Mouse (Mus musculus) stomach, embryonic 16.5 days (tissue): ENCODE data around the gene Slc6a9. TPM values are rescaled to one million over a fixed set of nuclear protein-coding genes. Genes with fewer than 3 reads are reported as not detected.

Experiments used
- ATAC-seq: fragments of 200-750 bp; cut with Nextera tagmentation; 2 replicates; pipeline ENCODE4 v1.8.0; 2017; ENCODE audit warnings: moderate number of reproducible peaks, moderate TSS enrichment; ENCODE audit not compliant: insufficient read depth, low FRiP score
- H3K27ac ChIP-seq: fragments of 300-500 bp; sonication (generic); 2 replicates; pipeline ENCODE4 v1.5.1; 2014; ENCODE audit warnings: low read length
- H3K27me3 ChIP-seq: fragments of 300-500 bp; sonication (generic); 2 replicates; pipeline ENCODE4 v1.6.1; 2014; ENCODE audit warnings: low read length, control low read depth, mixed read lengths; ENCODE audit not compliant: control insufficient read depth, insufficient read depth
- H3K36me3 ChIP-seq: fragments of 300-500 bp; sonication (generic); 2 replicates; pipeline ENCODE4 v1.6.1; 2014; ENCODE audit warnings: low read length; ENCODE audit not compliant: control insufficient read depth, insufficient read depth
- H3K4me1 ChIP-seq: fragments of 300-500 bp; sonication (generic); 2 replicates; pipeline ENCODE4 v1.6.1; 2014; ENCODE audit warnings: low read length, control low read depth, mixed read lengths; ENCODE audit not compliant: control insufficient read depth, insufficient read depth
- H3K4me2 ChIP-seq: fragments of 300-500 bp; sonication (generic); 2 replicates; pipeline ENCODE4 v1.6.1; 2014; ENCODE audit warnings: low read depth, low read length, mixed read lengths
- H3K4me3 ChIP-seq: fragments of 300-500 bp; sonication (generic); replicated peaks from 2 replicates; pipeline ENCODE4 v1.5.1; 2014; ENCODE audit warnings: mild to moderate bottlenecking, low read length
- H3K9ac ChIP-seq: fragments of 300-500 bp; sonication (generic); 2 replicates; pipeline ENCODE4 v1.6.1; 2014; ENCODE audit warnings: low read length
- H3K9me3 ChIP-seq: fragments of 300-500 bp; sonication (generic); replicated peaks from 2 replicates; pipeline ENCODE4 v1.6.1; 2016; ENCODE audit warnings: low read length, control low read depth; ENCODE audit not compliant: control insufficient read depth
- WGBS: fragments of 180-500 bp; shearing (Covaris S2); extraction: QIAGEN DNeasy Blood & Tissue Kit; methylation state at CpG from one replicate; pipeline ENCODE4 v1.1.7; 2014; 5-methylcytosine and 5-hydroxymethylcytosine counted together
- polyA plus RNA-seq: library from polyadenylated mRNA; unstranded; fragments of >200 nt; fragmentation: Nextera tagmentation; extraction: Ambion mirVana; gene quantifications from 2 replicates; pipeline ENCODE4 v1.2.1, GENCODE M21; 2015

Gene Slc6a9
- polyA plus RNA-seq, 1 experiment from 2014 or later = 15.4 TPM

DNA sequence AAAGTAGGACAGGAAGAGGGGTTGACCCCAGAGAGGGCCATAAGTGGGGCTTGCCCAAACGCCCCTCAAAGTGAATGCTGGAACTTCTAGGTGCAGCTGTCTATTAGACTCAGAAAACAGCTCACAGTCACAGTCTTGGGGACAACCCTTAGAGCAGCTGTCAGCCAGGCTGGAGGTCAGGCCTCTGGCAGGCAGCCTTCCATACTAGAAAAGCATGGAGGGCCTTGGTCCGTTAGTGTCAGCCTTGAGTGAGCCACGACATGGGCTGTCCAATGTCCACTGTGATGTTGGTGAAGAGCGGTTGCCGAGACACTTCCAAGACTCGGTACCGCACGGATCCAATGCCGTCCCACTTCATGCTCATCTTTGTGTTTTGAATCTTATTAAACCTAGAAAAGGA, 39.3 kb downstream of the Slc6a9 start:
- H3K4me1 ChIP-seq = peaks cover 7% of the 10 kb centered on the region
- H3K4me3 ChIP-seq = no peak overlapping the region
- no peak for ATAC-seq
- H3K9me3 ChIP-seq = no peaks in the 10 kb centered on the region
- peaks cover 4% of the 10 kb centered on the region; the same call in 1 of the 2 replicates for H3K36me3 ChIP-seq
- no peak overlapping the region for H3K9ac ChIP-seq
- H3K4me2 ChIP-seq = no peak overlapping the region
- H3K27ac ChIP-seq = no peak overlapping the region
- H3K27me3 ChIP-seq = no peaks in the 10 kb centered on the region
- 91% methylated on average over 9 of the region's 9 CpGs for WGBS

DNA sequence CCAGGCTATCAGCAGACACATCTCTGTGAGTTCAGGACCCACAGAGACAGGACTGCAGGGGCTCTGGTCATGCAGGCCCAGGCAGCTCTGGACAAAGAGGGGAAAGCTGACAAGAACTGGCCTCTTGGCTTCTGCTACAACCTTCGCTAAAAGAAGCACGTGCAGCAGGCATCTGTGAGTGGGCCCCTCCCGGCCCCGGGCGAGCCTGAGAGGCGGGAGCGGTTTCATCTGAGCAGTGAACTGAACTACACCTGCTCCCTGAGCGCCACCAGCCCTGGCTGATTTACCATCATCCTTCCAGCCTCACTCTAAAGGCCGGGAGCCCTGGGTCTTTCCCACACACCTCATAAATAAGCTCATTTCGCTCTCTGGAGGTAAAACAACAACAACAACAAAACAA, 44.0 kb downstream of the Slc6a9 start:
- H3K9ac ChIP-seq = no peak overlapping the region
- no peak overlapping the region for H3K27ac ChIP-seq
- no peak overlapping the region for H3K4me3 ChIP-seq
- no peaks in the 10 kb centered on the region for H3K27me3 ChIP-seq
- H3K4me1 ChIP-seq = peaks cover 4% of the 10 kb centered on the region; the same call in 1 of the 2 replicates
- ATAC-seq = no peak
- no peaks in the 10 kb centered on the region for H3K9me3 ChIP-seq
- 58% methylated on average over 10 of the region's 10 CpGs for WGBS
- H3K36me3 ChIP-seq = peaks cover 4% of the 10 kb centered on the region; the same call in 1 of the 2 replicates
- no peak overlapping the region for H3K4me2 ChIP-seq

DNA sequence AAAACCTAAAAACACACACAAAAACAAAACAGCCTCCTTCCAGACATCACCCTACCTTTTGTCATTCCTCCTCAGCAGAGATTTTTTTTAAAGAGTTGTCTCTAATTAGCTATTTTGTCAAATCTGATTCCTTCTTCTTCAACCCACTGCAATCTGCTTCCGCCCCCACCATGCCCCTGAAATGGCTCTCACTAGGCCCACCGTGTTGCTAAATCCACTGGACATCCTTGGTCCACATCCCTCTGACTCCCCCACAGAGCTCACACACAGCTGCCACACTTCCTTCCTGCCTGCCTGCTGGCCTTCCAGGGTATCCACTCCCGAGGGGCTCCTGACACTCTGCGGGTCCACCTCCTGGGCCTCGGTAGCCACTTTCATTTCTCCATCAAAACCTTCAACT, 44.4 kb downstream of the Slc6a9 start:
- no peak for ATAC-seq
- no peak overlapping the region for H3K4me3 ChIP-seq
- no peak overlapping the region for H3K27ac ChIP-seq
- 77% methylated on average over 5 of the region's 5 CpGs for WGBS
- H3K9me3 ChIP-seq = no peaks in the 10 kb centered on the region
- H3K36me3 ChIP-seq = peaks cover 4% of the 10 kb centered on the region; the same call in 1 of the 2 replicates
- no peaks in the 10 kb centered on the region for H3K27me3 ChIP-seq
- no peak overlapping the region for H3K4me2 ChIP-seq
- no peak overlapping the region for H3K9ac ChIP-seq
- H3K4me1 ChIP-seq = peaks cover 7% of the 10 kb centered on the region

DNA sequence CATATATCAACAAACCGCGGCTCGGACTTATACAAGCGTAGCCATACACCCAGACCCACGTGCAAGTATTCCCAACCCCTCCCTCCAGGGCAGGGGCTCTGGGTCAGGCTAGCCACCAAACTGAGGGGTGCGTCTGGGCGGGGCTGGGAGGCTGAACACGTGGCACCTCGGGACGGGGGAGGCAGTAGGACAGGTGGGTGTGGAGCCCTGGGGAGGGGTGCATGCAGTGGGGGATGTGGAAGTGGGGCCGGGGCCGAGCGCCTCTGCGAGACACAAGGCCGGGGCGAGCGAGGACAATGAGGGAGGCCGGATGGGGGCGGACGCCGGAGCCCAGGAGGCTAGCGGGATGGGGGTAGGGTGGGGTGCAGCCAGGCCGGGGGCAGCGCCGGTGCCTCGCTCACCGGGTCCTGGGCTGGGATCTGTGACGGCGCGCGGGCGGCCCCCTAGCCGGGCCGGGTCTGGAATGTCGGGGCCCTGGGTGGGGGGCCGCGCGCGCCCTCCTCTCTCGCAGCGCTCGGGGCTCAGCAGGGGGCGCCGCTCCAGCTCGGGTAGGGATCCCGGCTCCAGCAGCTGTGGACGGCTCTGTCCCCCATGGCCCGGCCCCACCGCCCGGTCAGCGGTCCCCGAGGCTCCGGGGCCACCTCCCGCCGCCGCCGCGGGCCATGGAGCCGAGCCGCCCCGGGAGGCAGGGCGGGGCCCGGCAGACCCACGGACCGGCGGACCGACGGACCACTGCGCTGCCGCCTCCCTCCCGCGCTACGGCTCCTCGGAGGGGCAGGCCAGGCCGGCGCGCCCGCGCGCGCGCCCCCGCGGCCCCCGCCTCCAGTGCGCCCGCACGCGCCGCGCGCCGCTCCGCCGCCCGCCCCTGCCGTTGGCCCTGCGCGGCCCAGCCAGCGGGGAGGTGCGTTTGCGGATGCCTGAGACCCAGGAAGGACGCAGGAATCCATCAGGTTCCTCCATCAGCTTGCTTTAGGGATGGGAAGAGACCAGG, 48.7 kb downstream of the Slc6a9 start, which contains the start of gene B4galt2:
B4galt2 (minus strand) TSS at position 787 of the 991 bp plus-strand sequence.
- H3K27me3 ChIP-seq = no peaks in the 10 kb centered on the region
- H3K4me3 ChIP-seq = peak within 1 kb of the TSS; percentile 70
- no peaks in the 10 kb centered on the region for H3K9me3 ChIP-seq
- peaks cover 13% of the 10 kb centered on the region for H3K36me3 ChIP-seq
- ATAC-seq = peak; percentile 45
- peaks cover 26% of the 10 kb centered on the region for H3K4me1 ChIP-seq
- peak within 1 kb of the TSS; percentile 62 for H3K27ac ChIP-seq
- peak within 1 kb of the TSS; percentile 87 for H3K9ac ChIP-seq
- peak within 1 kb of the TSS; percentile 86 for H3K4me2 ChIP-seq
- WGBS = under 1% methylated on average over 91 of the region's 103 CpGs

DNA sequence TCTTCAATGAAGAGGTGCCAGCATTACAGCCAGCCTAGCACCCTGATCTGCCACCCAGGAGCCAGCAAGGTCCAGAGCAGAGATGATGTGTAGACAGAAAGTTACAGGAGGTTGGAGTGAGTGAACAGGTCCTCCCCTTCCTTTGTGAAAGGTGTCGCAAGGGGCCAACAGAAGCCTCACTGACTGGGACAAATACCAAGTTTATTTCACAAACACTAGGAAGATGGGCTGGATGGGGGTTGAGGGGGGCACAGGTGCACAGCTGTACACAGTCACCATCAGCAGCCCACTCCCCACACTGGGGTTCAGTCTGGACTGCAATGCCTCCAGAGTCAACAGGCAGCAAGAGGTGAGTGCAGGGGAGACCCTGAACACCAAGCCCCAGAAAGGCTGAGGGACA, 49.8 kb downstream of the Slc6a9 start:
- Histone ChIP-seq H3K9ac (peak overlapping the region; percentile 87; the same call in 1 of the 2 replicates), H3K4me3 (no peak overlapping the region), H3K4me1 (peaks cover 26% of the 10 kb centered on the region), H3K36me3 (peaks cover 13% of the 10 kb centered on the region), H3K27ac (0 out of 2 replicates have a peak overlapping the region, but pooled peaks have one; percentile 2), H3K4me2 (0 out of 2 replicates have a peak overlapping the region, but pooled peaks have one; percentile 86), H3K9me3 (no peaks in the 10 kb centered on the region), H3K27me3 (no peaks in the 10 kb centered on the region)
- ATAC-seq = no peak
- WGBS = 82% methylated on average over 1 of the region's 1 CpGs

DNA sequence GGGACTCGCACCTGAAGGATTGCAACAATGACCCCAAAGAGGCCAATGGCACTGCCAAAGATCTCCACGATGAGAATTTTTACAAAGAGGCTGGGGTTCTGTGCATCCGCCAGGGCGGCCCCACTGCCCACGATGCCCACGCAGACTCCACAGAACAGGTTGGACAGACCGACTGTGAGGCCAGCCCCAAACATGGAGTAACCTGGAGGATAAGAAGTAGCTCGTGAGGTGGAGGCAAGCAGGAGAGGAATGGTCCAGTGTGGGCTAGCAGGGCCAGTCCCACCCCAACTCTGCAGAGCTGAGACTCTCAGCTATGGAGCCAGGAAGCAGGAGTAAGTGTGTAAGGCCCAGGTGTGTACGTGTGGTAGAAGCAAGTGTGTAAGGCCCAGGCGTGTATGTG, 50.8 kb downstream of the Slc6a9 start:
- H3K27me3 ChIP-seq = no peaks in the 10 kb centered on the region
- no peak for ATAC-seq
- H3K4me3 ChIP-seq = no peak overlapping the region
- H3K4me2 ChIP-seq = no peak overlapping the region
- H3K9me3 ChIP-seq = no peaks in the 10 kb centered on the region
- no peak overlapping the region for H3K9ac ChIP-seq
- H3K4me1 ChIP-seq = peaks cover 26% of the 10 kb centered on the region
- no peak overlapping the region for H3K27ac ChIP-seq
- WGBS = 93% methylated on average over 10 of the region's 10 CpGs
- peaks cover 13% of the 10 kb centered on the region for H3K36me3 ChIP-seq

DNA sequence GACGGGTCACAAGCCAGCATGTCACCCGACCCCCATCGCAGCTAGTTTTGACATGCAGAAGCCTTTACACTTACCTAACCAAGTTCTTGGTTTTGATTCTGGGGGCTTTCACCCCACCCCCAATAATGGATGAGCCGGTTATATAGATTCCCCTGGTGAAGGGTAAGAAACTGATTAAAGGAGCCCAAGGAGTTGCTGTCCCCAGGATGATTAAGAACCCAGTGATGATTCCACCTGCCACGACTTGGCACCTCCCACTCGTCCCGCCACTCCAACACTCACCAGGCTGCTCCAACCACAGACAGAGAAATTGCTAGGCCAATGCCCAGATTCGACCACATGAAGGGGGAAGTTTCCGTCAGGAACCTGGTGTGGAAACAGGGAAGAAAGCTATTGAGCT, 51.7 kb downstream of the Slc6a9 start:
- H3K4me1 ChIP-seq = peaks cover 29% of the 10 kb centered on the region
- peak overlapping the region; percentile 99; the same call in 1 of the 2 replicates for H3K4me3 ChIP-seq
- peaks cover 13% of the 10 kb centered on the region for H3K36me3 ChIP-seq
- H3K27me3 ChIP-seq = no peaks in the 10 kb centered on the region
- ATAC-seq = no peak
- H3K4me2 ChIP-seq = peak overlapping the region; percentile 74
- no peak overlapping the region for H3K27ac ChIP-seq
- no peaks in the 10 kb centered on the region for H3K9me3 ChIP-seq
- no peak overlapping the region for H3K9ac ChIP-seq
- 75% methylated on average over 9 of the region's 9 CpGs for WGBS

DNA sequence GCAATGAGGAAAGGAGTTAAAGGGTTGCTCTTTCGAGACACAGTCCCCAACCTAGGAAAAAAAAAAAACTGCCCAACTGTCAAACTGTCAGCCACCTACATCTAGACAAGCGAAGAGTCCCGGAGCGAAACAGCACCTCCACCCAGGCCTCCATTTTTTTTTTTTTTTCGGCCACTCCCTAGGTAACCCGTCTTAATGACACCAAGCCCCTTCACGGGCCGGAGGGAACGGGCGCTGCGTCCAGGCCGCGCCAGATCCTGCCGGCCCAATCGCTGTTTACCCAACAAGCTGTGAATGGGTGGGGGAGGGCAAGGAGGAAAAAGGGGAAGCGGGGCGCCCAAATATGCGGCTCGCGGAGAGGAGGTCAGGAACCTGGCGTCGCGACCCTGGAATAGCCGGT, 52.3 kb downstream of the Slc6a9 start:
- Histone ChIP-seq H3K9me3 (no peaks in the 10 kb centered on the region), H3K4me1 (peaks cover 33% of the 10 kb centered on the region), H3K36me3 (peaks cover 13% of the 10 kb centered on the region), H3K9ac (peak overlapping the region; percentile 93), H3K27ac (peak overlapping the region; percentile 72), H3K4me2 (peak overlapping the region; percentile 74), H3K4me3 (peak overlapping the region; percentile 99), H3K27me3 (no peaks in the 10 kb centered on the region)
- WGBS = 2% methylated on average over 24 of the region's 24 CpGs
- peak; percentile 3; the same call in 1 of the 2 replicates for ATAC-seq

DNA sequence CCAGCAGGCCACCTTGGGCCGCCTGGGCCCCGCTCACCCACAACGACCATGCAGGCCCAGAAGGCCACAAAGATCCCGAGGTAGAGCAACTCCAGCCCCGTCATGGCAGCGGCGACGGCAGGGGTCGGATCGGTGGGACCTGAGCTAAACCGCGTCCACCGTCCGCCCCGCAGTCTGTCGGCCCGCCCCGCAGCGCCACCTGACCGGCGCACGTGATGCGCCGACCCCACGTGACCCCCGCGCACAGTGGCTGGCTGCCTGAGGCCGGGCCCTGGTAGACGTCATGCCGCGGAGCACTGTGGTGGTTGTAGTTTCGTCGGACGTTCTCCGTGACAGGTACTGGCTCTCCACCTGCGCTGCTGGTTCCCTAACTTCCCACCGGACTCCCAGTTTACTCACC, 52.8 kb downstream of the Slc6a9 start, which contains the start of gene Atp6v0b:
Atp6v0b (minus strand) TSS at position 201 of the 400 bp plus-strand sequence.
- Histone ChIP-seq H3K9me3 (no peaks in the 10 kb centered on the region), H3K4me3 (peak within 1 kb of the TSS; percentile 99), H3K9ac (peak within 1 kb of the TSS; percentile 93), H3K4me1 (peaks cover 32% of the 10 kb centered on the region), H3K27me3 (no peaks in the 10 kb centered on the region), H3K27ac (peak within 1 kb of the TSS; percentile 72), H3K36me3 (peaks cover 13% of the 10 kb centered on the region), H3K4me2 (peak within 1 kb of the TSS; percentile 74)
- WGBS = under 1% methylated on average over 37 of the region's 37 CpGs
- ATAC-seq = peak; percentile 92
